Mouse (Mus musculus): ENCODE measurements around the gene Nrp2. TPM values are rescaled to one million over a fixed set of nuclear protein-coding genes. Genes with fewer than 3 reads are reported as not detected.

Gene Nrp2
- total and polyA plus RNA-seq, 3 experiments, result not detected

- H3K79me2 ChIP-seq (ENCODE audit: control insufficient read depth, insufficient read depth, low read length, poor library complexity), result no peaks in the 10 kb centered on the region
- H3K27ac ChIP-seq (ENCODE audit: control insufficient read depth, low read depth, low read length), result no peak overlapping the region
- H3K9me3 ChIP-seq (replicated peaks; ENCODE audit: insufficient read depth, low read length), result no peaks in the 10 kb centered on the region
- H3K4me3 ChIP-seq (ENCODE audit: control insufficient read depth in 1 of 2, insufficient read depth in 1 of 2, low read depth in 2 of 2, low read length in 2 of 2), result no peak overlapping the region
- H3K9ac ChIP-seq (ENCODE audit: control insufficient read depth, low read depth, low read length, poor library complexity, severe bottlenecking), result no peak overlapping the region
- H3K27me3 ChIP-seq (ENCODE audit: control insufficient read depth in 1 of 2, insufficient read depth in 2 of 2, low read length in 2 of 2), result no peaks in the 10 kb centered on the region
- H3K4me1 ChIP-seq (ENCODE audit: control insufficient read depth in 1 of 2, insufficient read depth in 2 of 2, low read length in 2 of 2), result no peaks in the 10 kb centered on the region
- no peak for TF ChIP-seq ZKSCAN1 (IDR thresholded peaks at IDR 0.05; ENCODE audit: low read depth, low read length)
- no peak for TF ChIP-seq E2F4 (IDR thresholded peaks at IDR 0.05; ENCODE audit: borderline replicate concordance, low read depth, low read length)
- no peak for TF ChIP-seq GATA1 (IDR thresholded peaks at IDR 0.05; ENCODE audit: low read depth, low read length)
- TF ChIP-seq NELFE (IDR thresholded peaks at IDR 0.05; ENCODE audit: low read depth, low read length), result no peak
- TF ChIP-seq EP300 (IDR thresholded peaks at IDR 0.05; ENCODE audit: low read depth in 1 of 2, low read length in 2 of 2), result no peak
- no peak for TF ChIP-seq ETS1 (IDR thresholded peaks at IDR 0.05; ENCODE audit: low read depth, low read length)
- no peak for TF ChIP-seq KAT2A (conservative IDR thresholded peaks at IDR 0.05; ENCODE audit: low read depth, low read length)
- no peak for TF ChIP-seq RAD21 (IDR thresholded peaks at IDR 0.05; ENCODE audit: low read depth, low read length)
- TF ChIP-seq MEF2A (IDR thresholded peaks at IDR 0.05; ENCODE audit: extremely low read depth, insufficient replicate concordance, low read depth, low read length, poor library complexity, severe bottlenecking), result no peak
- H3K36me3 ChIP-seq (ENCODE audit: control insufficient read depth in 1 of 2, insufficient read depth in 2 of 2, low read length in 2 of 2), result no peaks in the 10 kb centered on the region
- no peak for DNase-seq (ENCODE audit: low read depth, low spot score)
Observed at GRCm38 (mm10) chr1:62709770-62710335, 6.8 kb downstream of the Nrp2 start.

DNA sequence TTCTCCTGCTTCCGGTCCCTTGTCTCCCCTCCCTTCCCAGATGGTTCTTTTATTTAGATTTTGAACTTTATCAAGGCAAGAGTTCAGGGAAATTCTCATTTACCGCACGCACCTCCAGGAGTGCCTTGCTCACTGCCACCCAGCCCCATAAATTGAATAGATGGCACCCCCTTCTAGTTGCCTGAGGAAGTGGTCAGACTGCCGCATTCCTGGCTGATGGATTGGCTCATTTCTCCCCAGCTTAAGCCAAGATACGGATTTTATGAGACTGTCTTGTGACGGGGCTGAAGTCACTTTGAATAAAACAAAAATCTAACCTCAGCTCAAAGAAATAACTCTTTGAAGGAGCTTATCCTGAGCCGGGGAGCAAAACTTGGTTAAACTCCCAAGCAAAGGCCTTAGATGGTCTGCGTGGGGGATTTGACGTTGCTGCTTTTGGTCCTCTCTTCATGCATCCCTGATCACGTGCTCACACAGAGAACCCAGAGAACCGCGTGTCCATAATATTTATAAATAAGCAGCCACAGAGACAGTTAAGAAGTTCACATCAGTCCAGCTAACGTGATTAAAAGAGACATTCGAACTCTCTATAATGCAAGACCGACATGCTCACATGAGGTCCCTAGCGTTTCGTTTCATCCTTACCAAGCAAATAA, 10.1 kb downstream of the Nrp2 start:
- no peak for TF ChIP-seq GABPA (IDR thresholded peaks at IDR 0.05; ENCODE audit: low read depth, low read length)
- no peak for TF ChIP-seq UBTF (IDR thresholded peaks at IDR 0.05; ENCODE audit: borderline replicate concordance, insufficient read depth, low read depth, low read length)
- no peak for TF ChIP-seq JUND (IDR thresholded peaks at IDR 0.05; ENCODE audit: low read depth, low read length)
- no peak for TF ChIP-seq CHD2 (IDR thresholded peaks at IDR 0.05; ENCODE audit: low read length)
- no peak for TF ChIP-seq MAX (IDR thresholded peaks at IDR 0.05; ENCODE audit: low read length)
- no peak overlapping the region for H3K27ac ChIP-seq (ENCODE audit: control insufficient read depth, low read depth, low read length)
- no peak overlapping the region for H3K4me3 ChIP-seq (ENCODE audit: control insufficient read depth in 1 of 2, insufficient read depth in 1 of 2, low read depth in 2 of 2, low read length in 2 of 2)
- DNase-seq (ENCODE audit: low read depth, low spot score), result no peak
- H3K36me3 ChIP-seq (ENCODE audit: control insufficient read depth in 1 of 2, insufficient read depth in 2 of 2, low read length in 2 of 2), result no peaks in the 10 kb centered on the region
- no peaks in the 10 kb centered on the region for H3K79me2 ChIP-seq (ENCODE audit: control insufficient read depth, insufficient read depth, low read length, poor library complexity)
- no peak overlapping the region for H3K9ac ChIP-seq (ENCODE audit: control insufficient read depth, low read depth, low read length, poor library complexity, severe bottlenecking)
- no peaks in the 10 kb centered on the region for H3K4me1 ChIP-seq (ENCODE audit: control insufficient read depth in 1 of 2, insufficient read depth in 2 of 2, low read length in 2 of 2)
- H3K9me3 ChIP-seq (replicated peaks; ENCODE audit: insufficient read depth, low read length), result no peaks in the 10 kb centered on the region
- no peaks in the 10 kb centered on the region for H3K27me3 ChIP-seq (ENCODE audit: control insufficient read depth in 1 of 2, insufficient read depth in 2 of 2, low read length in 2 of 2)
